Mouse (Mus musculus) cerebellum, postnatal 14 days (tissue): ENCODE data around the gene Smpx.

Source experiments
- DNase-seq, 2 experiments: peaks; one replicate each; pipeline ENCODE4 v3.0.0; 2021; ENCODE audit warnings: mixed read lengths in 2 of 2

The Smpx gene

GRCm38 (mm10) chrX:157698862-157699261, at the start of gene Smpx:
Gene Smpx, plus strand, starts transcription at chrX:157698910.
- DNase-seq, result no peak

- DNase-seq, result no peak
These were observed 43.7 kb upstream of the Smpx start for GRCm38 (mm10) chrX:157655047-157655446.

- DNase-seq, result no peak
These were observed 41.4 kb upstream of the Smpx start for GRCm38 (mm10) chrX:157657356-157657755.

- DNase-seq, result no peak
These were observed 26.9 kb upstream of the Smpx start for GRCm38 (mm10) chrX:157671820-157672219.

GRCm38 (mm10) chrX:157674667-157675350, 23.9 kb upstream of the Smpx start:
- no peak for DNase-seq

GRCm38 (mm10) chrX:157691186-157691585, 7.5 kb upstream of the Smpx start:
- DNase-seq, result no peak

- no peak for DNase-seq
These were observed 1.0 kb upstream of the Smpx start for GRCm38 (mm10) chrX:157697591-157698135.

- no peak for DNase-seq
These were observed 8.5 kb downstream of the Smpx start for GRCm38 (mm10) chrX:157707236-157707635.

- no peak for DNase-seq
These were observed 10.0 kb downstream of the Smpx start for GRCm38 (mm10) chrX:157708616-157709280.

GRCm38 (mm10) chrX:157719907-157720306, 21.2 kb downstream of the Smpx start:
- DNase-seq, result no peak

GRCm38 (mm10) chrX:157730622-157731341, 32.1 kb downstream of the Smpx start:
- DNase-seq, result peak; percentile 20 to 28

GRCm38 (mm10) chrX:157731658-157732314, 33.1 kb downstream of the Smpx start:
- DNase-seq, result peak; percentile 84

- no peak for DNase-seq
These were observed 33.6 kb downstream of the Smpx start for GRCm38 (mm10) chrX:157732346-157732745.

GRCm38 (mm10) chrX:157733836-157734235, 35.1 kb downstream of the Smpx start:
- DNase-seq, result peak; percentile 10 to 45

- peak; percentile 3 to 27 for DNase-seq
These were observed 35.6 kb downstream of the Smpx start for GRCm38 (mm10) chrX:157734341-157734740.

- DNase-seq, result no peak
These were observed 49.3 kb downstream of the Smpx start for GRCm38 (mm10) chrX:157747815-157748544.

- no peak for DNase-seq
These were observed 55.8 kb downstream of the Smpx start for GRCm38 (mm10) chrX:157754559-157754958.

- peak in 1 of 2 experiments; percentile 11 for DNase-seq
These were observed 63.8 kb downstream of the Smpx start for GRCm38 (mm10) chrX:157762542-157762941.

- no peak for DNase-seq
These were observed 103.0 kb downstream of the Smpx start for GRCm38 (mm10) chrX:157801669-157802068.
